Mouse (Mus musculus): ENCODE results near the gene Sapcd2.

Sapcd2 gene

DNA sequence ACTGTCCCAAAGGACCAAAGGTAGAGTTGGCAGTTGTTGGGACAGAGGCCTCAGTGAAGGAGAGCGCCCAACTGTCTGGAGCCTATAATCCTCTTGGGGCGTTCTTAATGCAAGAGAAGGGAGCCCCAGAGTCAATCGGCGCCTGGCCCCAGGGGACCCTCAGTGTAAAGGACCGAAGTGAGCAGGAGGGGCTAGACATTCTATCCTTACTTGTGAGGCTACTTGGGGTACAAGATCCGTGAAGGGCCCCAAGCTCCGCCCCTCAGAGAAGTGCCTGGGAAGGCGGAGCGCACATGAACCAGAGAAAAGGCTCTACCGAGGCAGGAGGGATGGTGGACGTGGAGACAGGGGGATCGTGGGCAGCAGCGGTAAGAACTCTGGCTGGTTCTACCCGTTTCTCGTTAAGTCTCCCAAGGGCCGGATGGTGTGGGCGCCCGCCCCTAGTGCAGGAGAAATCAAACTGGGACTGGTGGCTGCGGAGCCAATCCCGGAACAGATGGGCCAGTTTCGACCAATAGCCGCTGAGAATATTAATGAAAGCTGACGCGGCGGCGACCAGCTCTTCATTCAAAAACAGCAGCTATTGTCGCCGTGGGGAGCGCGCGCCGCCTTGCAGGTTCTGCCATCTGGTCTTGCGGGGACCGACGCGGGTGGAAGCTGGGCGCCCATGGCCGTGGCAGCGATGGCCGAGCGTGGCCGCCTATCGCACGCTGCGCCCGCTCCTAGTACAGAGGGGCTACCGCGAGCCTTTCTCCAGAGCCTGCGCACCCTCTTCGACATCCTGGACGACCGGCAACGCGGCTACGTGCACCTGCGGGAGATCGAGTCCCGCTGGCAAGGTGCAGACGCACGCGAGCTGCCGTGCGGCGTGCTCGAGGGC, at the start of gene Sapcd2:
TSS of gene Sapcd2 (plus strand) at position 558 of the 880 bp plus-strand sequence.
- DNase-seq: peak; percentile 91

DNA sequence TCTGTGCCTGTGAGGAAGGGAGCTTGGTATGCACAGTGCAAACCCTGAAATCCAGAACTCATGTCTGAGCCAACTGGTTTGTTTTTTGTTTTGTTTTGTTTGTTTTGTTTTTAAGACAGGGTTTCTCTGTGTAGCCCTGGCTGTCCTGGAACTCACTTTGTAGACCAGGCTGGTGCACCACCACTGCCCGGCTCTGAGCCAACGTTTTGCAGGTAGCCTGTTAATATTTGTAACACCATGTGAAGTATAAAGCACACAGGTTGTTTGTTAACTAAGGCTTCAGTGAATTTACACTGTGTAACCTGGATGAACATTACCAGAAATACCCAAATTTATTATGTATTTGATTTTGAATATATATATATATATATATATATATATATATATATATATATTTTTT, 46.1 kb upstream of the Sapcd2 start:
- DNase-seq: no peak

DNA sequence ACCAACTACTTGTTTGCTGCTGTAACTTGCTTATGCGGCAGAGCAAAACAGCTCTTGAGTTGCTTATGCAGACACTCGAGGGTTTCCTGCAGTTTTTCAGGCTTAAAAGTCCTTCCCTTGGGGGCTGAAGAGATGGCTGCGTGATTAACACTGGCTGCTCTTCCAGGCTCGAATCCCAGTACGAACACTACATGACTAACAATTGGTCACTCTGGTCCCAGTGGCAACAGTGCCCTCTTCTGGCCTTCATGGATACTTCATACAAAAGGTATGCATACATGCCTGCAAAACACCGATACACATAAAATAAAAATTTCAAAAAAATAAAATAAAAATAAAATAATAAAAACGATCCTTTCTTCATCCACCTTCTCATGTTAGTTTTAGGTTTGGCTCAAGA, 43.7 kb upstream of the Sapcd2 start:
- DNase-seq: no peak

- DNase-seq: no peak
Measured at GRCm38 (mm10) chr2:25331470-25331869, 40.7 kb upstream of the Sapcd2 start.

- peak; percentile 99 for DNase-seq
Measured at GRCm38 (mm10) chr2:25332286-25333160, 39.6 kb upstream of the Sapcd2 start, which contains the start of gene Man1b1. Gene Man1b1, plus strand, starts transcription at chr2:25332338.

DNA sequence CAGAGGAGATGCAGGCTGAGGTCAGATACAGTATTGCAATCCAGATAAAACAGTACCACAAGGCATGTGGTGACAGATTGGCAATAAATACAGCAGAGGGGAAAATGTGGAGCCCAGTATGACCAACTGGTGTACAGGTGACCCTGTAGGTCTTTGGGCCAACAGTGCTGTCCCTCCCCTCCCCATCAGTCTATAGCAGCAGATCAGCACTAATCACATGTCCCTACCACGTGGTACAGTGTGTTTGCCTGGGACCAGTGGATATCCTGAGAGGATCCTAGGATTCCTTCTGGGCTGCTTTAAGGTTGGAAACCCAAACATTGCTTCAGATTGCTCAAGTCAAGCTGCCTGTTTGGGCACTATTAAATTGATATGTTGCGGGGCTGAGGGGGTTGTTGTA, 38.6 kb upstream of the Sapcd2 start:
- DNase-seq: no peak

- DNase-seq: no peak
Measured at GRCm38 (mm10) chr2:25338303-25338702, 33.8 kb upstream of the Sapcd2 start.

- DNase-seq: no peak
Measured at GRCm38 (mm10) chr2:25348162-25348561, 24.0 kb upstream of the Sapcd2 start.

- no peak for DNase-seq
Measured at GRCm38 (mm10) chr2:25349499-25349898, 22.6 kb upstream of the Sapcd2 start.

DNA sequence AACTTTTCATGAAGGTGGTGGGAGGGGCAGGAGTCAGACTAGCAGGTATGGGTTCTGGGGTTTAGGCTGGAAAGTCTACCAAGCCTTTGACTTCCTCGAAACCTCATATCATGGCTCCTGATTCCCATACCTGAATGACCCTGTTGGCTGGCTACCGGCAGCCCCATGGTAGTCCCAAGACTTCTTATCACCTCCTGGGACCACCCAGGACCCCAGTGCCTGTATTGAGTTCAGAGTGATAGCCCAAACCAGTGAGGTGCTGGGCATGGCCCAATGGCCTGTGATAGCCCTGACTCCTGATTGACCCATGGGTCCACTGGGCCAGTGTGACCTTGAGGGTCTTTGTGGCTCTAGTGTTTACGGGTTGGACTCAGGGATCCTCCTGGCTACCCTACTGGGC, 21.4 kb upstream of the Sapcd2 start:
- DNase-seq: no peak

DNA sequence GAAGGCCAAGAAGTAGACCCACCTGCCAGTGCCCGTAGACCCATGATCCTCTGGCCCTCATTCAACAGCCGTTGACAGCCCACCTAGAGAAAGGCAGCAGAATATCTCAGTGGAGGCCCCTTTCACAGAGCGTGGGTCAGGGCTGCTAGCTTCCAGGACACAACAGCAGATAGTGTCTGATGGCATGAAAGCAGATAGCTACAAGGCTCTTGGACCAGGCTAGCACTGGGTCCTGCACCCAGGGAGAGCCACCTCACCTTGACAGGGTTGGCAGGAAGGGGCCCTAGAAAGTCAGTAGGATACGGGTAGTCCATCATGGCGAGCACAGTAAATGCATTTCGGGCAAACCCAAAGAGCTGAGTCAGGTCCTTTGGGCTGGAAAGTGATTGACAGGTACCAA, 17.9 kb upstream of the Sapcd2 start:
- no peak for DNase-seq

- no peak for DNase-seq
Measured at GRCm38 (mm10) chr2:25355419-25356066, 16.6 kb upstream of the Sapcd2 start.

- peak; percentile 84 for DNase-seq
Measured at GRCm38 (mm10) chr2:25356208-25357079, 15.7 kb upstream of the Sapcd2 start, which contains the start of gene Dpp7. Gene Dpp7, minus strand, starts transcription at chr2:25356359.

- no peak for DNase-seq
Measured at GRCm38 (mm10) chr2:25359848-25360247, 12.3 kb upstream of the Sapcd2 start.

GRCm38 (mm10) chr2:25363478-25364178, 8.5 kb upstream of the Sapcd2 start:
- DNase-seq: no peak

DNA sequence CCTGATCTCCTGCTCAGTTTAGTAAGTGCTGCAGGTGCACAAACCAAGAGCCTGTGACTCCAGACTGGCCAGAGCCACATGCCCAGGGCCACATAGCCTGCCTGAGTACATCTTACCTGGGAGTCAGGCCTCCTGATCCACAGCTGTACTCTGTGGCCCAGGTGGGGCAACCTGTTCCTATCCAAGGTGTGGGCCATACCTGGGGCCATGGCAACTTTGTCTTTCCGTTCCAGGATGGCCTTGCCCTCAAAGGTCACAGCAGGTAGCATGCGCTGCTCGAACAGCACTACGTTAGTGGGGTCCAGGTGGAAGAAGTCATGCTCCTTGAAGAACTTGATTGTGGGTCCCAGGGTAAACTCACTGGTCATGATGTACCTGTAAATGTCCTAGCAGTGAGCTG, 7.8 kb upstream of the Sapcd2 start:
- no peak for DNase-seq

DNA sequence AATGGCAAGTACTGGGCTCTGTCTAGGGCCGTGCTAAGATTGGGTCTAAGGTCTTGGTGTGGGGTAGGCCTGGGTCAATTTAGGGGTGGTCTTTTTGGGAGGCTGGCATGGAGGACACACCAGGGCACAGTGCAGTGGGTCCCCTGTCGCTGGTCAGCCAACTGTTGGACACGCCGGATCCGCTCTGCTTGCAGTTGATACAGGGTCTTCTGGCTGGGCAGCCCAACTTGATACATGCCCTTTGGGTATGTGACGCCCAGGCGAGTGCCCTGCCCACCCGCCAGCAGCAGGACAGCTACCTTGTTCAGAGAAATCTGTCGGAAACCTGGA, 7.4 kb upstream of the Sapcd2 start:
- no peak for DNase-seq

DNA sequence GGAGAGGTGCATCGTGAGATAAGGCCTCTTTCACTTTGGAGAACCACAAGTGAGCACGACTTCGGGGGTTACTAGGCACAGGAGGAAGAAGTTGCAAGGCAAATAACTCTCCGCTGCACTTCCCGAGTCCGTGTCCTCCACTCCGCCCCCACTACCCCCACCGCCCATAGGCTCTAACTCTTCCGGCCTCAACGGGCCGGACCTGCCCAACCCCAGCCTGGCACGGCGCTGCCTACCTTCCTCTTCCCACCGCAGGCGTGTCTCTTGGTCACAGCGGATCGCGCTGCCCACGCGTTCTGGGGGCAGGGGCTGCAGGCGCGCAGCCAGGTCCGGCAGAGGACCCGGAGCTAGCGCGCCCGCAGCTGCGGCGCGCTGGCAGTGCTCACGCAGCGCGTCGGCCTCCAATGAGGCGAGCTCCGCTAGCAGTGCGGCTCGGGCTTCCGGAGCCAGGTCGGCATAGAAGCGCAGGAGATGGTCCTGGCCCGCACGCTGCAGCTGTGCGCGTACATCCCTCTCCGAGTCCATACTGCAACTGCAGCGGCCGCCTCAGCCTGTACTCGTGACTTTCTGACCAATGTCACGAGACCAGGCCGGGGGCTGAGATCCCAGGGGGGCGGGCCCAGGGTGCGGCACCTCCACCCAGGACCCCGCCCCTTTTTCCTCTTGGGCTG, 6.9 kb upstream of the Sapcd2 start, which contains the start of gene Uap1l1:
TSS of gene Uap1l1 (minus strand) at position 592 of the 671 bp plus-strand sequence.
- peak; percentile 80 for DNase-seq

GRCm38 (mm10) chr2:25369996-25370395, 2.1 kb upstream of the Sapcd2 start:
- no peak for DNase-seq

DNA sequence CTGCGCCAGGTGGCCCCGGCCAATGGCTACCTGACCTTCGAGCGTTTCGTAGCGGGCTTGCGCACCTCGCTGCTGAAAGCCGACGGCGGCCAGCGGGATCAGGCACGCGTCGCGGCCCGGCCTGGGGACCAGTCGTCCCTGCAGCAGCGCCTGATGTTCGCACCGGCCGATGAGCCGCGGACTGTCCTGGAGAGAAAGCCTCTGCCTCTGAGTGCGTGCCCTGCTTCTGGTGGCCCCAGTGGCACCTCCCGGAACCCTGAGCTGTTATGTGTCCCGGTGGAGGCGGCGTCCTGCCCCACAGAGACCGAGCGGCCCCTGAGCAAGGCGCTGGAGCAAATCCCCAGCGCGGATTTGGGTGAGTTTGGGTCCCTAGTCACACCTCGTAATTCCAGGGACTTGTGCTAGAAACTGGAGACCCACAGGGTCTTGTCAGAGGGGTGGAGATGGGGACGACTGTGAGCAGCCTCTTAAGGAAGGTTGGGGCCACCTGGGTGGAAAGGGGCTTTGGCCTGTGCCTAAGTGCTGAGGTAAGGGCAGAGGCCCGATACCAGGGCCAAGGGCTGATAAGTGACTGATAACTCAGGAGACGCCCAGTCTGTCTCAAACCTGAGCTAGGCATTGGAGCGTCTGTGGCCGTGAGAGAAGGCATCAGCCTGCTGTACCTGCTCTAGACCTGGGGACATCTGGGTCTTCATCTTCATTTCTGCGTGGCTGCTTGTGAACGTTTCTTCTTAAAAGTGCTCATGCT, 697 bp downstream of the Sapcd2 start:
- DNase-seq: no peak

Data from layer of hippocampus, adult 9-11 months (tissue).